In genomic region chr16:31428335-31428674, GRCm38 (mm10) we compare ENCODE assay signal across 8 mouse cellular contexts. TPM values are rescaled to one million over a fixed set of nuclear protein-coding genes. Genes with fewer than 3 reads are reported as not detected.
DNase-seq lines count a peak whose midpoint lies in the region; ATAC-seq and TF ChIP-seq lines count a peak whose summit lies in the region.

No protein-coding gene starts in this region.

- H3K9me3 ChIP-seq in hindbrain, embryonic 13.5 days, result no peaks in the 10 kb centered on the region
- no peaks in the 10 kb centered on the region for H3K9me3 ChIP-seq in midbrain, embryonic 12.5 days

- no peaks in the 10 kb centered on the region for H3K27me3 ChIP-seq in kidney, adult 2 months (replicated peaks; ENCODE audit: control insufficient read depth, insufficient read depth, low read length)
- H3K27me3 ChIP-seq in hindbrain, embryonic 13.5 days, result peaks cover 18% of the 10 kb centered on the region
- H3K27me3 ChIP-seq in midbrain, embryonic 12.5 days, result peaks cover 29% of the 10 kb centered on the region

- peaks cover 10% of the 10 kb centered on the region; the same call in 1 of the 2 replicates for H3K4me1 ChIP-seq in kidney, adult 2 months (ENCODE audit: control insufficient read depth, insufficient read depth, low read length)
- peaks cover 10% of the 10 kb centered on the region for H3K4me1 ChIP-seq in bone marrow macrophage, adult 2 months (ENCODE audit: control insufficient read depth, insufficient read depth, low read length)
- peaks cover 32% of the 10 kb centered on the region for H3K4me1 ChIP-seq in hindbrain, embryonic 13.5 days (replicated peaks)
- peaks cover 8% of the 10 kb centered on the region; the same call in 1 of the 2 replicates for H3K4me1 ChIP-seq in midbrain, embryonic 12.5 days

- no peak for ATAC-seq in hindbrain, embryonic 13.5 days (ENCODE audit: low FRiP score)
- ATAC-seq in midbrain, embryonic 12.5 days (ENCODE audit: low FRiP score, low read depth), result no peak
- ATAC-seq in megakaryocyte-erythroid progenitor cell, adult 5-6 weeks (replicated peaks; ENCODE audit: low FRiP score, low TSS enrichment, poor library complexity, severe bottlenecking), result no peak

- no peak for TF ChIP-seq POLR2A in kidney, adult 2 months (IDR thresholded peaks at IDR 0.05; ENCODE audit: low read depth, low read length)
- no peak for TF ChIP-seq POLR2A in bone marrow macrophage, adult 2 months (IDR thresholded peaks at IDR 0.05; ENCODE audit: borderline replicate concordance, low read depth, low read length)

- no peak for TF ChIP-seq CTCF in kidney, adult 2 months (conservative IDR thresholded peaks at IDR 0.05; ENCODE audit: insufficient read depth, insufficient read length, low read depth, low read length)
- TF ChIP-seq CTCF in bone marrow macrophage, adult 2 months (IDR thresholded peaks at IDR 0.05; ENCODE audit: low read depth, low read length), result no peak

- H3K27ac ChIP-seq in kidney, adult 2 months (ENCODE audit: insufficient read depth, low read depth, low read length), result no peak overlapping the region
- H3K27ac ChIP-seq in bone marrow macrophage, adult 2 months (ENCODE audit: insufficient read depth, low read depth, low read length), result no peak overlapping the region
- peak overlapping the region; percentile 98 for H3K27ac ChIP-seq in hindbrain, embryonic 13.5 days
- peak overlapping the region; percentile 95 for H3K27ac ChIP-seq in midbrain, embryonic 12.5 days (replicated peaks)

- peak overlapping the region; percentile 73 for H3K4me2 ChIP-seq in hindbrain, embryonic 13.5 days
- peak overlapping the region; percentile 80 for H3K4me2 ChIP-seq in midbrain, embryonic 12.5 days (replicated peaks)

- peak overlapping the region; percentile 89 for H3K9ac ChIP-seq in hindbrain, embryonic 13.5 days
- peak overlapping the region; percentile 80 for H3K9ac ChIP-seq in midbrain, embryonic 12.5 days (replicated peaks)

- no peak for DNase-seq in kidney, adult 2 months
- no peak for DNase-seq in kidney, adult 9 months
- no peak for DNase-seq in urinary bladder, postnatal 36 days (ENCODE audit: low spot score in 2 of 2)
- DNase-seq in lung, adult 18-20 months, result no peak

- WGBS in kidney, adult 2 months, result 9% methylated on average over 11 of the region's 11 CpGs
- WGBS in hindbrain, embryonic 13.5 days, result 6% methylated on average over 11 of the region's 11 CpGs
- 4% methylated on average over 11 of the region's 11 CpGs for WGBS in midbrain, embryonic 12.5 days

- no peaks in the 10 kb centered on the region for H3K36me3 ChIP-seq in kidney, adult 2 months (ENCODE audit: control insufficient read depth, insufficient read depth, low read length)
- H3K36me3 ChIP-seq in hindbrain, embryonic 13.5 days, result no peaks in the 10 kb centered on the region
- no peaks in the 10 kb centered on the region for H3K36me3 ChIP-seq in midbrain, embryonic 12.5 days

- H3K4me3 ChIP-seq in kidney, adult 2 months (ENCODE audit: insufficient read depth, low read depth, low read length), result peak overlapping the region; percentile 65
- peak overlapping the region; percentile 60 for H3K4me3 ChIP-seq in bone marrow macrophage, adult 2 months (ENCODE audit: insufficient read depth, low read length)
- peak overlapping the region; percentile 71 for H3K4me3 ChIP-seq in hindbrain, embryonic 13.5 days
- peak overlapping the region; percentile 66 for H3K4me3 ChIP-seq in midbrain, embryonic 12.5 days

RNA-seq across cellular contexts. Expression of gene Bdh1, which starts 6.2 kb away (rescaled TPM):
- polyA plus RNA-seq in kidney, adult 2 months (2012; rRNA removed), result 197 and 276 TPM in 2 replicates
- 1.5 and 2.2 TPM in 2 replicates for polyA plus RNA-seq in bone marrow macrophage, adult 2 months (2012; ENCODE audit: insufficient read depth, insufficient read length, missing spikeins)
- 76.1 and 90.8 TPM in 2 replicates for polyA plus RNA-seq in hindbrain, embryonic 13.5 days (2015; fragmentation: Nextera tagmentation; extraction: Ambion mirVana)
- 34.9 and 36.2 TPM in 2 replicates for polyA plus RNA-seq in midbrain, embryonic 12.5 days (2016; fragmentation: Nextera tagmentation; extraction: Ambion mirVana)
- 11.0 and 16.7 TPM in 2 replicates for total RNA-seq in megakaryocyte-erythroid progenitor cell, adult 5-6 weeks (2014; fragmentation: Nextera tagmentation)
- 23.5 and 47.3 TPM in 2 replicates for total RNA-seq in megakaryocyte-erythroid progenitor cell, adult 5-6 weeks (2017)

Comparison
In these comparisons a context has a peak if more than half of its experiments do, and no peak if none do; other contexts are left out.
1. H3K27ac ChIP-seq: peak in hindbrain, embryonic 13.5 days (single experiment) and midbrain, embryonic 12.5 days (single experiment); none in kidney, adult 2 months (single experiment) and bone marrow macrophage, adult 2 months (single experiment).
2. RNA of gene Bdh1, which starts 6.2 kb away (polyA plus RNA-seq): 197 to 276 TPM in kidney, adult 2 months, 76.1 to 90.8 TPM in hindbrain, embryonic 13.5 days and 34.9 to 36.2 TPM in midbrain, embryonic 12.5 days; 1.5 to 2.2 TPM in bone marrow macrophage, adult 2 months; every median in the first group is over 10 times any median in the second.
3. Peak in every context shown above with its lines, with median percentiles within 50 percentile points of each other: H3K4me3 ChIP-seq.